Mouse (Mus musculus): ENCODE results near the gene Gpr37l1. TPM values are rescaled to one million over a fixed set of nuclear protein-coding genes. Genes with fewer than 3 reads are reported as not detected.
"Not testable (repeated sequence)": the region's sequence is repeated elsewhere in the genome, so short reads cannot be mapped to it uniquely, and the experiment has no call there.

The Gpr37l1 gene
- polyA plus RNA-seq, 1 experiment from 2014 or later: 1.2 TPM

- H3K9ac ChIP-seq; H3K4me1 ChIP-seq; H3K4me3 ChIP-seq; H3K4me2 ChIP-seq; ATAC-seq (replicated peaks); H3K27me3 ChIP-seq (replicated peaks); H3K36me3 ChIP-seq (replicated peaks); H3K9me3 ChIP-seq; H3K27ac ChIP-seq: not testable (repeated sequence)
- 69% methylated on average over 5 of the region's 5 CpGs for WGBS
Observed at GRCm38 (mm10) chr1:135194335-135194734, 26.9 kb upstream of the Gpr37l1 start.

GRCm38 (mm10) chr1:135189186-135189585 lies 21.7 kb upstream of the Gpr37l1 start:
- no peak overlapping the region for H3K4me2 ChIP-seq
- H3K4me3 ChIP-seq: no peak overlapping the region
- H3K27me3 ChIP-seq (replicated peaks): no peaks in the 10 kb centered on the region
- H3K36me3 ChIP-seq (replicated peaks): no peaks in the 10 kb centered on the region
- H3K27ac ChIP-seq: no peak overlapping the region
- 92% methylated on average over 4 of the region's 4 CpGs for WGBS
- no peak for ATAC-seq (replicated peaks)
- H3K9ac ChIP-seq: no peak overlapping the region
- no peaks in the 10 kb centered on the region for H3K9me3 ChIP-seq
- peaks cover 3% of the 10 kb centered on the region; the same call in 1 of the 2 replicates for H3K4me1 ChIP-seq

GRCm38 (mm10) chr1:135188197-135188596 lies 20.7 kb upstream of the Gpr37l1 start:
- 11% methylated on average over 3 of the region's 3 CpGs for WGBS
- H3K36me3 ChIP-seq (replicated peaks): no peaks in the 10 kb centered on the region
- no peak overlapping the region for H3K27ac ChIP-seq
- H3K4me2 ChIP-seq: no peak overlapping the region
- peaks cover 3% of the 10 kb centered on the region; the same call in 1 of the 2 replicates for H3K4me1 ChIP-seq
- ATAC-seq (replicated peaks): no peak
- no peaks in the 10 kb centered on the region for H3K27me3 ChIP-seq (replicated peaks)
- no peaks in the 10 kb centered on the region for H3K9me3 ChIP-seq
- no peak overlapping the region for H3K4me3 ChIP-seq
- H3K9ac ChIP-seq: no peak overlapping the region

GRCm38 (mm10) chr1:135187016-135187415 lies 19.5 kb upstream of the Gpr37l1 start:
- H3K4me2 ChIP-seq; H3K27me3 ChIP-seq (replicated peaks); H3K36me3 ChIP-seq (replicated peaks); ATAC-seq (replicated peaks); H3K4me3 ChIP-seq; H3K27ac ChIP-seq; H3K4me1 ChIP-seq; H3K9ac ChIP-seq; H3K9me3 ChIP-seq: not testable (repeated sequence)
- 34% methylated on average over 2 of the region's 2 CpGs for WGBS

GRCm38 (mm10) chr1:135186427-135186826 lies 18.9 kb upstream of the Gpr37l1 start:
- no peak for ATAC-seq (replicated peaks)
- no peak overlapping the region for H3K27ac ChIP-seq

GRCm38 (mm10) chr1:135185936-135186335 lies 18.5 kb upstream of the Gpr37l1 start:
- Histone ChIP-seq H3K27me3 (replicated peaks) (no peaks in the 10 kb centered on the region), H3K36me3 (replicated peaks) (no peaks in the 10 kb centered on the region), H3K4me1 (peaks cover 8% of the 10 kb centered on the region; the same call in 1 of the 2 replicates), H3K9ac (no peak overlapping the region), H3K27ac (no peak overlapping the region), H3K4me3 (no peak overlapping the region), H3K4me2 (no peak overlapping the region), H3K9me3 (no peaks in the 10 kb centered on the region)
- WGBS: 20% methylated on average over 5 of the region's 5 CpGs
- no peak for ATAC-seq (replicated peaks)

More at GRCm38 (mm10) chr1:135186427-135186826, 18.9 kb upstream of the Gpr37l1 start:
- Histone ChIP-seq H3K9me3 (no peaks in the 10 kb centered on the region), H3K4me1 (peaks cover 8% of the 10 kb centered on the region; the same call in 1 of the 2 replicates), H3K4me2 (no peak overlapping the region), H3K27me3 (replicated peaks) (no peaks in the 10 kb centered on the region), H3K4me3 (no peak overlapping the region), H3K36me3 (replicated peaks) (no peaks in the 10 kb centered on the region), H3K9ac (no peak overlapping the region)
- WGBS: 29% methylated on average over 8 of the region's 8 CpGs

- H3K27ac ChIP-seq: no peak overlapping the region
- H3K4me1 ChIP-seq: peaks cover 8% of the 10 kb centered on the region; the same call in 1 of the 2 replicates
- no peak for ATAC-seq (replicated peaks)
- no peaks in the 10 kb centered on the region for H3K9me3 ChIP-seq
- 72% methylated on average over 11 of the region's 11 CpGs for WGBS
- H3K36me3 ChIP-seq (replicated peaks): no peaks in the 10 kb centered on the region
- H3K4me2 ChIP-seq: no peak overlapping the region
- no peak overlapping the region for H3K9ac ChIP-seq
- H3K27me3 ChIP-seq (replicated peaks): no peaks in the 10 kb centered on the region
- H3K4me3 ChIP-seq: no peak overlapping the region
Observed at GRCm38 (mm10) chr1:135183941-135184570, 16.6 kb upstream of the Gpr37l1 start.

- WGBS: 74% methylated on average over 3 of the region's 4 CpGs
- no peak for ATAC-seq (replicated peaks)
- Histone ChIP-seq H3K27ac (no peak overlapping the region), H3K36me3 (replicated peaks) (no peaks in the 10 kb centered on the region), H3K27me3 (replicated peaks) (no peaks in the 10 kb centered on the region), H3K4me1 (peaks cover 8% of the 10 kb centered on the region; the same call in 1 of the 2 replicates), H3K4me3 (no peak overlapping the region), H3K9ac (no peak overlapping the region), H3K4me2 (no peak overlapping the region), H3K9me3 (no peaks in the 10 kb centered on the region)
Observed at GRCm38 (mm10) chr1:135183448-135183847, 16.0 kb upstream of the Gpr37l1 start.

- H3K4me2 ChIP-seq: no peak overlapping the region
- H3K27me3 ChIP-seq (replicated peaks): no peaks in the 10 kb centered on the region
- no peaks in the 10 kb centered on the region for H3K36me3 ChIP-seq (replicated peaks)
- no peak overlapping the region for H3K9ac ChIP-seq
- H3K27ac ChIP-seq: no peak overlapping the region
- WGBS: 64% methylated on average over 3 of the region's 3 CpGs
- ATAC-seq (replicated peaks): no peak
- peaks cover 8% of the 10 kb centered on the region; the same call in 1 of the 2 replicates for H3K4me1 ChIP-seq
- no peak overlapping the region for H3K4me3 ChIP-seq
- no peaks in the 10 kb centered on the region for H3K9me3 ChIP-seq
Observed at GRCm38 (mm10) chr1:135182975-135183374, 15.5 kb upstream of the Gpr37l1 start.

- no peaks in the 10 kb centered on the region for H3K9me3 ChIP-seq
- WGBS: 77% methylated on average over 8 of the region's 8 CpGs
- no peak overlapping the region for H3K4me2 ChIP-seq
- no peak for ATAC-seq (replicated peaks)
- no peak overlapping the region for H3K4me3 ChIP-seq
- H3K9ac ChIP-seq: no peak overlapping the region
- peaks cover 8% of the 10 kb centered on the region; the same call in 1 of the 2 replicates for H3K4me1 ChIP-seq
- no peaks in the 10 kb centered on the region for H3K36me3 ChIP-seq (replicated peaks)
- no peaks in the 10 kb centered on the region for H3K27me3 ChIP-seq (replicated peaks)
- H3K27ac ChIP-seq: no peak overlapping the region
Observed at GRCm38 (mm10) chr1:135181880-135182623, 14.6 kb upstream of the Gpr37l1 start.

GRCm38 (mm10) chr1:135181275-135181674 lies 13.8 kb upstream of the Gpr37l1 start:
- Histone ChIP-seq H3K27me3 (replicated peaks) (no peaks in the 10 kb centered on the region), H3K36me3 (replicated peaks) (no peaks in the 10 kb centered on the region), H3K4me1 (peaks cover 5% of the 10 kb centered on the region; the same call in 1 of the 2 replicates), H3K27ac (no peak overlapping the region), H3K9me3 (no peaks in the 10 kb centered on the region), H3K9ac (no peak overlapping the region), H3K4me2 (no peak overlapping the region), H3K4me3 (no peak overlapping the region)
- ATAC-seq (replicated peaks): no peak
- 79% methylated on average over 4 of the region's 4 CpGs for WGBS

- Histone ChIP-seq H3K9me3 (no peaks in the 10 kb centered on the region), H3K4me3 (no peak overlapping the region), H3K4me2 (no peak overlapping the region), H3K4me1 (peaks cover 5% of the 10 kb centered on the region; the same call in 1 of the 2 replicates), H3K36me3 (replicated peaks) (no peaks in the 10 kb centered on the region), H3K27me3 (replicated peaks) (no peaks in the 10 kb centered on the region), H3K9ac (no peak overlapping the region), H3K27ac (no peak overlapping the region)
- 93% methylated on average over 10 of the region's 10 CpGs for WGBS
- no peak for ATAC-seq (replicated peaks)
Observed at GRCm38 (mm10) chr1:135180830-135181229, 13.3 kb upstream of the Gpr37l1 start.
